Mouse (Mus musculus): Measurements from ENCODE around the gene Rtn2.

The Rtn2 gene

GRCm38 (mm10) chr7:19318201-19318600 is 35.8 kb downstream of the Rtn2 start:
- no peak for DNase-seq (ENCODE audit: low read depth, low spot score)

- no peak for DNase-seq (ENCODE audit: low read depth, low spot score)
Measured at GRCm38 (mm10) chr7:19318676-19319075, 36.3 kb downstream of the Rtn2 start.

GRCm38 (mm10) chr7:19319458-19319857 is 37.0 kb downstream of the Rtn2 start:
- DNase-seq (ENCODE audit: low read depth, low spot score): no peak

- DNase-seq (ENCODE audit: low read depth, low spot score): peak; percentile 95
Measured at GRCm38 (mm10) chr7:19319906-19320305, 37.5 kb downstream of the Rtn2 start.

- no peak for DNase-seq (ENCODE audit: low read depth, low spot score)
Measured at GRCm38 (mm10) chr7:19320637-19321036, 38.2 kb downstream of the Rtn2 start.

- DNase-seq (ENCODE audit: low read depth, low spot score): no peak
Measured at GRCm38 (mm10) chr7:19321464-19321863, 39.0 kb downstream of the Rtn2 start.

GRCm38 (mm10) chr7:19322489-19322888 is 40.1 kb downstream of the Rtn2 start:
- DNase-seq (ENCODE audit: low read depth, low spot score): no peak

- no peak for DNase-seq (ENCODE audit: low read depth, low spot score)
Measured at GRCm38 (mm10) chr7:19324221-19324620, 41.8 kb downstream of the Rtn2 start.

- DNase-seq (ENCODE audit: low read depth, low spot score): no peak
Measured at GRCm38 (mm10) chr7:19325262-19326199, 43.1 kb downstream of the Rtn2 start.

GRCm38 (mm10) chr7:19326359-19326758 is 43.9 kb downstream of the Rtn2 start:
- DNase-seq (ENCODE audit: low read depth, low spot score): peak; percentile 78

- peak; percentile 81 for DNase-seq (ENCODE audit: low read depth, low spot score)
Measured at GRCm38 (mm10) chr7:19327128-19327527, 44.7 kb downstream of the Rtn2 start.

- DNase-seq (ENCODE audit: low read depth, low spot score): no peak
Measured at GRCm38 (mm10) chr7:19327782-19328181, 45.4 kb downstream of the Rtn2 start.

GRCm38 (mm10) chr7:19328425-19328824 is 46.0 kb downstream of the Rtn2 start:
- DNase-seq (ENCODE audit: low read depth, low spot score): peak; percentile 63

- DNase-seq (ENCODE audit: low read depth, low spot score): no peak
Measured at GRCm38 (mm10) chr7:19331910-19332309, 49.5 kb downstream of the Rtn2 start.

- no peak for DNase-seq (ENCODE audit: low read depth, low spot score)
Measured at GRCm38 (mm10) chr7:19332709-19333352, 50.4 kb downstream of the Rtn2 start.

- peak; percentile 60 for DNase-seq (ENCODE audit: low read depth, low spot score)
Measured at GRCm38 (mm10) chr7:19335583-19335982, 53.2 kb downstream of the Rtn2 start.

GRCm38 (mm10) chr7:19337122-19337521 is 54.7 kb downstream of the Rtn2 start:
- no peak for DNase-seq (ENCODE audit: low read depth, low spot score)

- DNase-seq (ENCODE audit: low read depth, low spot score): no peak
Measured at GRCm38 (mm10) chr7:19338060-19338459, 55.6 kb downstream of the Rtn2 start.

GRCm38 (mm10) chr7:19338596-19338995 is 56.2 kb downstream of the Rtn2 start:
- DNase-seq (ENCODE audit: low read depth, low spot score): no peak

- DNase-seq (ENCODE audit: low read depth, low spot score): no peak
Measured at GRCm38 (mm10) chr7:19341250-19341649, 58.8 kb downstream of the Rtn2 start.

- DNase-seq (ENCODE audit: low read depth, low spot score): peak; percentile 55
Measured at GRCm38 (mm10) chr7:19341761-19342409, 59.5 kb downstream of the Rtn2 start.

- DNase-seq (ENCODE audit: low read depth, low spot score): no peak
Measured at GRCm38 (mm10) chr7:19342481-19343027, 60.1 kb downstream of the Rtn2 start.
